Mouse (Mus musculus) urinary bladder, postnatal 36 days (tissue): ENCODE measurements around the gene Sypl.

Experiments used
- DNase-seq, 2 experiments: peaks; one replicate each; pipeline ENCODE4 v3.0.0; 2022; ENCODE audit warnings: low spot score in 2 of 2, mixed read lengths in 1 of 2

The Sypl gene

GRCm38 (mm10) chr12:32953596-32954215 lies at the start of gene Sypl:
Gene Sypl, plus strand, starts transcription at chr12:32953891.
- peak; percentile 96 to 98 for DNase-seq

- no peak for DNase-seq
Measured at GRCm38 (mm10) chr12:32909686-32910085, 44.0 kb upstream of the Sypl start.

GRCm38 (mm10) chr12:32910092-32910491 lies 43.6 kb upstream of the Sypl start:
- peak in 1 of 2 experiments; percentile 51 for DNase-seq

- DNase-seq = peak in 1 of 2 experiments; percentile 36
Measured at GRCm38 (mm10) chr12:32910560-32911194, 43.0 kb upstream of the Sypl start.

GRCm38 (mm10) chr12:32911569-32911968 lies 42.1 kb upstream of the Sypl start:
- DNase-seq = no peak

GRCm38 (mm10) chr12:32912772-32913171 lies 40.9 kb upstream of the Sypl start:
- DNase-seq = no peak

- no peak for DNase-seq
Measured at GRCm38 (mm10) chr12:32918683-32919082, 35.0 kb upstream of the Sypl start.

GRCm38 (mm10) chr12:32919091-32919490 lies 34.6 kb upstream of the Sypl start:
- DNase-seq = peak in 1 of 2 experiments; percentile 57

GRCm38 (mm10) chr12:32919527-32919926 lies 34.2 kb upstream of the Sypl start:
- no peak for DNase-seq

- peak; percentile 68 to 81 for DNase-seq
Measured at GRCm38 (mm10) chr12:32920185-32920788, 33.4 kb upstream of the Sypl start.

GRCm38 (mm10) chr12:32921071-32921470 lies 32.6 kb upstream of the Sypl start:
- DNase-seq = no peak

- no peak for DNase-seq
Measured at GRCm38 (mm10) chr12:32921532-32922131, 32.1 kb upstream of the Sypl start.

- no peak for DNase-seq
Measured at GRCm38 (mm10) chr12:32924245-32924644, 29.4 kb upstream of the Sypl start.

- DNase-seq = no peak
Measured at GRCm38 (mm10) chr12:32926331-32927172, 27.1 kb upstream of the Sypl start.

GRCm38 (mm10) chr12:32927231-32927835 lies 26.4 kb upstream of the Sypl start:
- no peak for DNase-seq

GRCm38 (mm10) chr12:32928180-32928579 lies 25.5 kb upstream of the Sypl start:
- DNase-seq = no peak

- no peak for DNase-seq
Measured at GRCm38 (mm10) chr12:32929831-32930513, 23.7 kb upstream of the Sypl start.

- no peak for DNase-seq
Measured at GRCm38 (mm10) chr12:32930566-32930965, 23.1 kb upstream of the Sypl start.

GRCm38 (mm10) chr12:32936246-32936946 lies 17.3 kb upstream of the Sypl start:
- no peak for DNase-seq

GRCm38 (mm10) chr12:32941141-32941540 lies 12.6 kb upstream of the Sypl start:
- DNase-seq = no peak
